Mouse (Mus musculus) stomach, adult 2 months (tissue): Measurements from ENCODE around the gene Gm3629. TPM values are rescaled to one million over a fixed set of nuclear protein-coding genes. Genes with fewer than 3 reads are reported as not detected.

Experiments
- polyA plus RNA-seq: library from polyadenylated mRNA; depleted of rRNA; stranded (reverse); fragments of >200 nt; gene quantifications from 2 replicates; pipeline ENCODE4 v1.2.3, GENCODE M21; 2012; rRNA removed

Gene Gm3629
- polyA plus RNA-seq, result not detected in 2 replicates

DNA sequence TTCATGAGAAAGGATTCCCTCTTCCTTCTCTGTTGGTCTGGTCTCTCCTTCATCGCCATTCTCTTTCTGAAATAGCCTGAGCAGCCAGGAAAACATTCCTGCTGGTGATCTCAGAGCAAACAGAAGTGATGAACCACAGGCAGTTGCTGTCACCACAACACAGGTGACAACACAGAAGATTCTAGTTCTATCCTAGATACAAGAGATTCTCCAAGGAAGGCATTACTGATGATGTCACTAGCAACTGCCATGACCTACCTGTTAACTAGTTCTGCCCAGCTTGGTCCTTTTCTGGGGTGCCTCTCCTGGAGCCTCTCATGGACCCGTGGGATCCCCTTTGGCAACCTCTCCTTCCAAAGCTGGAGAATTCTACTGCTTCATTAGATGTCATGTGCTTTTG, at the start of gene Gm3629:
Gene Gm3629 (minus strand): TSS at position 101 of the 400 bp plus-strand sequence.

DNA sequence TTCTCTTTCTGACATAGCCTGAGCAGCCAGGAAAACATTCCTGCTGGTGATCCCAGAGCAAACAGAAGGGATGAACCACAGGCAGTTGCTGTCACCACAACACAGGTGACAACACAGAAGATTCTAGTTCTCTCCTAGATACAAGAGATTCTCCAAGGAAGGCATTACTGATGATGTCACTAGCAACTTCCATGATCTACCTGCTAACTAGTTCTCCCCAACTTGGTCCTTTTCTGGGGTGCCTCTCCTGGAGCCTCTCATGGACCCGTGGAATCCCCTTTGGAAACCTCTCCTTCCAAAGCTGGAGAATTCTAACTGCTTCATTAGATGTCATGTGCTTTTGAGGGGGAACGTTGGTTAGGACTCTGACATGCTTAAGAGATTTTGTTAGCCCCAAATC, 31.9 kb upstream of the Gm3629 start, which contains the start of gene Gm3460:
Gene Gm3460 (minus strand): TSS at position 101 of the 400 bp plus-strand sequence.

DNA sequence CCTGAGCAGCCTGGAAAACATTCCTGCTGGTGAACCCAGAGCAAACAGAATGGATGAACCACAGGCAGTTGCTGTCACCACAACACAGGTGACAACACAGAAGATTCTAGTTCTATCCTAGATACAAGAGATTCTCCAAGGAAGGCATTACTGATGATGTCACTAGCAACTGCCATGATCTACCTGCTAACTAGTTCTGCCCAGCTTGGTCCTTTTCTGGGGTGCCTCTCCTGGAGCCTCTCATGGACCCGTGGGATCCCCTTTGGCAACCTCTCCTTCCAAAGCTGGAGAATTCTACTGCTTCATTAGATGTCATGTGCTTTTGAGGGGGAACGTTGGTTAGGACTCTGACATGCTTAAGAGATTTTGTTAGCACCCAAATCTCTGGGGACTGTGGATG, 53.2 kb downstream of the Gm3629 start, which contains the start of gene Gm8356:
Gene Gm8356 (minus strand): TSS at position 101 of the 400 bp plus-strand sequence.

Other genes starting within 250 kb of the Gm3629 start
- not detected in 2 replicates for gene Gm3618, start 246.9 kb downstream of the Gm3629 start, polyA plus RNA-seq
- gene Gm16440, start 200.3 kb downstream of the Gm3629 start, polyA plus RNA-seq, result not detected in 2 replicates
- 0.04 TPM in 1 of 2 replicates, not detected in the other for gene Gm3591, start 178.1 kb downstream of the Gm3629 start, polyA plus RNA-seq
- gene Gm3594, start 146.0 kb downstream of the Gm3629 start, polyA plus RNA-seq, result not detected in 2 replicates
- gene Gm8356, start 53.3 kb downstream of the Gm3629 start, polyA plus RNA-seq, result not detected in 2 replicates
- not detected in 2 replicates for gene Gm3460, start 31.8 kb upstream of the Gm3629 start, polyA plus RNA-seq
- gene Gm10251, start 93.6 kb upstream of the Gm3629 start, polyA plus RNA-seq, result not detected in 2 replicates
- not detected in 2 replicates for gene Gm8050, start 129.6 kb upstream of the Gm3629 start, polyA plus RNA-seq
- not detected in 2 replicates for gene Gm3636, start 151.7 kb upstream of the Gm3629 start, polyA plus RNA-seq
- gene Gm8362, start 183.8 kb upstream of the Gm3629 start, polyA plus RNA-seq, result not detected in 2 replicates
- not detected in 2 replicates for gene Gm3642, start 249.7 kb upstream of the Gm3629 start, polyA plus RNA-seq